Mouse (Mus musculus): Measurements from ENCODE around the gene Car5a.

Gene Car5a

GRCm38 (mm10) chr8:121944831-121945230 is at the start of gene Car5a:
Gene Car5a, minus strand, starts transcription at chr8:121944904.
- no peak for DNase-seq (ENCODE audit: low spot score in 2 of 2)

GRCm38 (mm10) chr8:121992911-121993310 is 48.2 kb upstream of the Car5a start:
- no peak for DNase-seq (ENCODE audit: low spot score in 2 of 2)

GRCm38 (mm10) chr8:121991611-121992010 is 46.9 kb upstream of the Car5a start:
- no peak for DNase-seq (ENCODE audit: low spot score in 2 of 2)

- DNase-seq (ENCODE audit: low spot score in 2 of 2): no peak
These were observed 46.0 kb upstream of the Car5a start for GRCm38 (mm10) chr8:121990506-121991255.

GRCm38 (mm10) chr8:121987892-121988291 is 43.2 kb upstream of the Car5a start:
- DNase-seq (ENCODE audit: low spot score in 2 of 2): no peak

GRCm38 (mm10) chr8:121985673-121986072 is 41.0 kb upstream of the Car5a start:
- DNase-seq (ENCODE audit: low spot score in 2 of 2): no peak

- DNase-seq (ENCODE audit: low spot score in 2 of 2): peak in 1 of 2 experiments; percentile 56
These were observed 36.8 kb upstream of the Car5a start for GRCm38 (mm10) chr8:121981520-121981895.

GRCm38 (mm10) chr8:121980792-121981519 is 36.3 kb upstream of the Car5a start:
- no peak for DNase-seq (ENCODE audit: low spot score in 2 of 2)

GRCm38 (mm10) chr8:121978670-121979069 is 34.0 kb upstream of the Car5a start:
- DNase-seq (ENCODE audit: low spot score in 2 of 2): no peak

GRCm38 (mm10) chr8:121977819-121978590 is 33.3 kb upstream of the Car5a start:
- DNase-seq (ENCODE audit: low spot score in 2 of 2): peak; percentile 56 to 59

GRCm38 (mm10) chr8:121973906-121974305 is 29.2 kb upstream of the Car5a start:
- no peak for DNase-seq (ENCODE audit: low spot score in 2 of 2)

- no peak for DNase-seq (ENCODE audit: low spot score in 2 of 2)
These were observed 26.9 kb upstream of the Car5a start for GRCm38 (mm10) chr8:121971488-121972058.

- no peak for DNase-seq (ENCODE audit: low spot score in 2 of 2)
These were observed 25.5 kb upstream of the Car5a start for GRCm38 (mm10) chr8:121970225-121970624.

GRCm38 (mm10) chr8:121968542-121968941 is 23.8 kb upstream of the Car5a start:
- DNase-seq (ENCODE audit: low spot score in 2 of 2): no peak

GRCm38 (mm10) chr8:121967977-121968376 is 23.3 kb upstream of the Car5a start:
- DNase-seq (ENCODE audit: low spot score in 2 of 2): no peak

GRCm38 (mm10) chr8:121966714-121967448 is 22.2 kb upstream of the Car5a start:
- DNase-seq (ENCODE audit: low spot score in 2 of 2): peak in 1 of 2 experiments; percentile 49

GRCm38 (mm10) chr8:121966110-121966509 is 21.4 kb upstream of the Car5a start:
- no peak for DNase-seq (ENCODE audit: low spot score in 2 of 2)

GRCm38 (mm10) chr8:121964716-121965512 is 20.2 kb upstream of the Car5a start:
- DNase-seq (ENCODE audit: low spot score in 2 of 2): no peak

- no peak for DNase-seq (ENCODE audit: low spot score in 2 of 2)
These were observed 18.2 kb upstream of the Car5a start for GRCm38 (mm10) chr8:121962892-121963291.

- DNase-seq (ENCODE audit: low spot score in 2 of 2): no peak
These were observed 13.7 kb upstream of the Car5a start for GRCm38 (mm10) chr8:121958395-121958794.
